Mouse (Mus musculus): ENCODE results near the gene Ncoa7.

GRCm38 (mm10) chr10:30632718-30633117 lies 170.4 kb downstream of the Ncoa7 start:
- no peak for TF ChIP-seq USF1 (IDR thresholded peaks at IDR 0.05; ENCODE audit: low read depth)
- TF ChIP-seq CTCF (IDR thresholded peaks at IDR 0.05; ENCODE audit: control insufficient read depth, insufficient read depth, insufficient read length) = no peak
- TF ChIP-seq MAX (IDR thresholded peaks at IDR 0.05) = no peak
- TF ChIP-seq MYOD1 (IDR thresholded peaks at IDR 0.05; ENCODE audit: control insufficient read depth, insufficient read length, low read depth) = no peak
- no peak for TF ChIP-seq FOSL1 (IDR thresholded peaks at IDR 0.05; ENCODE audit: insufficient read depth, low read length, poor library complexity, severe bottlenecking)

All from C2C12 (cell line).